Mouse (Mus musculus) kidney, adult 2 months (tissue): ENCODE measurements around the gene Rapgef5.

Source experiments
- CTCF ChIP-seq: fragments of 200-500 bp; conservative IDR thresholded peaks from 2 replicates; pipeline ENCODE4 v1.5.1; 2011; ENCODE audit warnings: low read depth, mild to moderate bottlenecking, control low read depth, low read length, moderate library complexity, mixed read lengths; ENCODE audit not compliant: insufficient read depth, insufficient read length
- POLR2A ChIP-seq: fragments of 200-500 bp; IDR thresholded peaks from one replicate; pipeline ENCODE4 v1.6.1; 2011; ENCODE audit warnings: low read depth, low read length, control low read depth

GRCm38 (mm10) chr12:117628321-117629093 lies 112.2 kb downstream of the Rapgef5 start:
- TF ChIP-seq CTCF (no peak), POLR2A (no peak)
